Mouse (Mus musculus): ENCODE measurements around the gene Sema3d. TPM values are rescaled to one million over a fixed set of nuclear protein-coding genes. Genes with fewer than 3 reads are reported as not detected.

Gene Sema3d
- polyA plus RNA-seq, 1 experiment from 2014 or later: 7.9 TPM

DNA sequence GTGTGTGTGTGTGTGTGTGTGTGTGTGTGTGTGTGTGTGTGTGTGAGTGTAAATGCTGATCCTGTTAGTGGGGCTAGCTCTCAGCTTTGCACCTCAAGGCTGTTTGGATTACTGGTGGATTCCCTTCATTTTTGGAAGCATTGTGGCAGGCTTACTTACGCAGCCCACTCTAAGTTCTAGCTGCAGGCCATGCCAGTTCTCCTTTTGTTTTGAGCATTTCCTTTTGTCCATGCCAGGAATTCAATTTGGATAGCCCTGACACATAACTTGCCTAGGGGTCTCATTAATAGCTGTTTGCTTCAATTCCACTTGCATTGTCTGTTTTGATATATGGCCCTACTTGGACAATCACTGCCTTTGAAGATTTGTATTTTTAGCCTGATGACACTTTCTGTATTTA is 146.6 kb downstream of the Sema3d start:
- no peak overlapping the region for H3K27ac ChIP-seq (ENCODE audit: low read length)
- H3K36me3 ChIP-seq (ENCODE audit: control insufficient read depth, insufficient read depth, low read length): no peaks in the 10 kb centered on the region
- H3K27me3 ChIP-seq (ENCODE audit: control insufficient read depth, insufficient read depth, low read depth, low read length): no peaks in the 10 kb centered on the region
- no peak overlapping the region for H3K9ac ChIP-seq (ENCODE audit: low read length)
- H3K9me3 ChIP-seq (ENCODE audit: control insufficient read depth, low read length): no peaks in the 10 kb centered on the region
- 76% methylated on average over 1 of the region's 1 CpGs for WGBS
- no peak overlapping the region for H3K4me3 ChIP-seq (ENCODE audit: low read length)
- H3K4me2 ChIP-seq (ENCODE audit: low read depth, low read length): no peak overlapping the region
- ATAC-seq (ENCODE audit: low read depth): no peak
- no peaks in the 10 kb centered on the region for H3K4me1 ChIP-seq (replicated peaks; ENCODE audit: control insufficient read depth, insufficient read depth, low read length)

DNA sequence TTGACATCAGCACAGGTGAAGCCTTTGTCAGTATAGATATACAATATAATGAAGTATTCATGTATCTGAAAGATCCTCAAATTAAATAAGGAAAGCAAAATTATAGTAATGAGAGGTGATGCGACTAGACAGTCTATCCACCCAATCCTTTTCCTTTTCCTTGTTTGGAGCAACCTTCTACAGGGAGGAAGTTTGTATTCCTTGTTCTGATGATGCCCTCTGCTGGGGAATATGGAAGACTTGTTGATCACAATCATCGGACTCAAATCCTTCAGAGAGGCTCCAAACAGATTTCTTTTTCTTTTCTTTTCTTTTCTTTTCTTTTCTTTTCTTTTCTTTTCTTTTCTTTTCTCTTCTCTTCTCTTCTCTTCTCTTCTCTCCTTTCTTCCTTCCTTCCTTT is 158.1 kb downstream of the Sema3d start:
- H3K4me2 ChIP-seq (ENCODE audit: low read depth, low read length): no peak overlapping the region

DNA sequence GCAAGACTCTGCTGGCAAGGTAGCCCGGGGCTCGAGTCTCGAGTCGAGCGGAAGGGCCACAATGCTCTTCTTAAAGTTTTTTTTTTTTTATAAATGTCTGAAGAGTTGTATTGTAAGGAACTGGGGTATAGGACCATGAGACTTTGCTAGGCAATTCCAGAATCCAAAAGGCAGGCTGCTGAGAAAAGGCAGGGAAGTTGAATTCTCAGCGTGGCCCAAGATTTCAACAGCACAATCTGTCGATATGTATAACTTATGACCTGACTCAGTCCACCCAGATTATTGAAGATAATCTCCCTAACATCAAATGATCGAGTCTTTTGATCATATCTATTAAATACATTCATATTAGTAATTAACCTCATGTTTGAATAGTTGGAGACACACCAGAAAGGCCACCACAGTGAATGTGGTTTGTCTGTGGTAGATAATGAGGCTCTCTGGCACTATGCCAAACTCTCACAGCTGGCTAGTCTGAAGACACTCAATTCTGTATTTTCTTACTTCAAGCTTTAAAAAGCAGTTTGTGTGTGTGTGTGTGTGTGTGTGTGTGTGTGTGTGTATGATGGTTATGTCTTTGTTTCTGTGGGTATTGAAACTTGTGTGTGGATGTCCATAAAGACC is 166.0 kb downstream of the Sema3d start:
- H3K4me3 ChIP-seq (ENCODE audit: low read length): no peak overlapping the region
- no peaks in the 10 kb centered on the region for H3K9me3 ChIP-seq (ENCODE audit: control insufficient read depth, low read length)
- H3K27me3 ChIP-seq (ENCODE audit: control insufficient read depth, insufficient read depth, low read depth, low read length): no peaks in the 10 kb centered on the region
- no peaks in the 10 kb centered on the region for H3K4me1 ChIP-seq (replicated peaks; ENCODE audit: control insufficient read depth, insufficient read depth, low read length)
- WGBS: 79% methylated on average over 8 of the region's 8 CpGs
- no peaks in the 10 kb centered on the region for H3K36me3 ChIP-seq (ENCODE audit: control insufficient read depth, insufficient read depth, low read length)
- no peak overlapping the region for H3K27ac ChIP-seq (ENCODE audit: low read length)
- ATAC-seq (ENCODE audit: low read depth): peak; percentile 64; the same call in 1 of the 2 replicates
- no peak overlapping the region for H3K9ac ChIP-seq (ENCODE audit: low read length)
- H3K4me2 ChIP-seq (ENCODE audit: low read depth, low read length): no peak overlapping the region

More for the DNA sequence above, 158.1 kb downstream of the Sema3d start:
- H3K4me1 ChIP-seq (replicated peaks; ENCODE audit: control insufficient read depth, insufficient read depth, low read length): no peaks in the 10 kb centered on the region
- no peaks in the 10 kb centered on the region for H3K36me3 ChIP-seq (ENCODE audit: control insufficient read depth, insufficient read depth, low read length)
- no peak for ATAC-seq (ENCODE audit: low read depth)
- H3K27me3 ChIP-seq (ENCODE audit: control insufficient read depth, insufficient read depth, low read depth, low read length): no peaks in the 10 kb centered on the region
- no peak overlapping the region for H3K4me3 ChIP-seq (ENCODE audit: low read length)
- no peak overlapping the region for H3K27ac ChIP-seq (ENCODE audit: low read length)
- WGBS: 32% methylated on average over 2 of the region's 2 CpGs
- H3K9me3 ChIP-seq (ENCODE audit: control insufficient read depth, low read length): no peaks in the 10 kb centered on the region
- no peak overlapping the region for H3K9ac ChIP-seq (ENCODE audit: low read length)

DNA sequence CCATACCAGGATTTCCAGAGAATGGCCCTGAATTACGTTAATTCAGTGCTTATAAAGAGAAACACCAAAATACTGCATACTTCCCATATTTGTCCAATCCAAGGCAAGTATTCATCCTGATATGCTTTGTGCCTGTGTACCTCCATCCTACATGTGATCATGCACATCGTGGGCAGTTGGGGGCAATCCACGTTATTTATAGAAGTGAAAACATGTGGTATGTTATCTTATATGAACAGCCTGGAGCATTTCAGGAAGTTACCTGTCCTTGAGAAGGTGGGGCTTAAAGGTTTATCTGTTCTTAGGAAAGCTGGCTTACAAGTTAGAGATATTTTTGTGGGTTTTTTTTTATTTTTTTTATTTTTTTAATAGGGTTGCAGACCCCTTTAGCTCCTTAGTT is 172.2 kb downstream of the Sema3d start:
- WGBS: 83% methylated on average over 3 of the region's 3 CpGs
- H3K9me3 ChIP-seq (ENCODE audit: control insufficient read depth, low read length): no peaks in the 10 kb centered on the region
- H3K4me1 ChIP-seq (replicated peaks; ENCODE audit: control insufficient read depth, insufficient read depth, low read length): no peaks in the 10 kb centered on the region
- no peak for ATAC-seq (ENCODE audit: low read depth)
- no peak overlapping the region for H3K27ac ChIP-seq (ENCODE audit: low read length)
- no peak overlapping the region for H3K9ac ChIP-seq (ENCODE audit: low read length)
- no peak overlapping the region for H3K4me2 ChIP-seq (ENCODE audit: low read depth, low read length)
- no peaks in the 10 kb centered on the region for H3K27me3 ChIP-seq (ENCODE audit: control insufficient read depth, insufficient read depth, low read depth, low read length)
- H3K4me3 ChIP-seq (ENCODE audit: low read length): no peak overlapping the region
- no peaks in the 10 kb centered on the region for H3K36me3 ChIP-seq (ENCODE audit: control insufficient read depth, insufficient read depth, low read length)

DNA sequence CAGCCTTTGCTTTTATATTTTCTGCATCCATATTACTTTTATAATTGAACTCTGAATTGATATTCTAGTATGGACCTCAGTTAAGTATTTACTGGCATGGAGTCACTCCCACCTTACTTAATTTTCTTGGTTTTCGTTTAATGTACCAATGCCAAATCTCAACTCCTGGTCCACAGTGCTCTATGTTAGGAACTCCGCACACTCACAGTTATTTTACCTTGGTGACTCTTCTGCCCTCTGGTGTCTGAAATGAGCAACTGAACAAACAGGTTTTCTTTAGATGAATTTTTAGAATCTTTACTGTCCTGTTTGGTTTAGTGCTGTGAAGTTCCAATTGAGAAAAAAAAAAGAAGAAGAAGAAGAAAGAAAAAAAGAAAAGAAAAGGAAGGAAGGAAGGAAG is 174.7 kb downstream of the Sema3d start:
- H3K27me3 ChIP-seq (ENCODE audit: control insufficient read depth, insufficient read depth, low read depth, low read length): no peaks in the 10 kb centered on the region
- no peak overlapping the region for H3K9ac ChIP-seq (ENCODE audit: low read length)
- no peak overlapping the region for H3K27ac ChIP-seq (ENCODE audit: low read length)
- 44% methylated on average over 2 of the region's 2 CpGs for WGBS
- no peaks in the 10 kb centered on the region for H3K9me3 ChIP-seq (ENCODE audit: control insufficient read depth, low read length)
- no peaks in the 10 kb centered on the region for H3K36me3 ChIP-seq (ENCODE audit: control insufficient read depth, insufficient read depth, low read length)
- no peak overlapping the region for H3K4me2 ChIP-seq (ENCODE audit: low read depth, low read length)
- no peak overlapping the region for H3K4me3 ChIP-seq (ENCODE audit: low read length)
- H3K4me1 ChIP-seq (replicated peaks; ENCODE audit: control insufficient read depth, insufficient read depth, low read length): no peaks in the 10 kb centered on the region
- ATAC-seq (ENCODE audit: low read depth): no peak

DNA sequence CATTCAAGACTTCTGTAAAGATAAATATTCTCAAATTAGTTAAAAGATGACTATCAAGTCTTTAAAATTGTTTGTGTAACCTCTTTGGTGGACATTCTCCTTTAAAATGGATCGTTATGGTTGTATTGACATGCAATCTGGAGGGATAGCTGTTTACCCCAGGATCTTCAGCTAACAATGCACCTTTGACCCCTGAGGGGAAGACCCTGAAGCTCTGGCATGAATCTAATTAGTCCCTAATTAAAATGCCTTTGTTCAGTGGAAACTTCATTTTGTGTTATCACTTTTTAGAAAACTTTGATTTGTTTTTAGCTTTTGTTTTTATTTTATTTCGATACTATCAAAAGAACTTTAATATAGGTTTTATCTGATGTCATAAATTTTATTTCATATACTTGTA is 178.6 kb downstream of the Sema3d start:
- no peak overlapping the region for H3K4me2 ChIP-seq (ENCODE audit: low read depth, low read length)
- H3K9ac ChIP-seq (ENCODE audit: low read length): no peak overlapping the region
- no peak overlapping the region for H3K4me3 ChIP-seq (ENCODE audit: low read length)
- no peaks in the 10 kb centered on the region for H3K4me1 ChIP-seq (replicated peaks; ENCODE audit: control insufficient read depth, insufficient read depth, low read length)
- H3K36me3 ChIP-seq (ENCODE audit: control insufficient read depth, insufficient read depth, low read length): no peaks in the 10 kb centered on the region
- H3K27me3 ChIP-seq (ENCODE audit: control insufficient read depth, insufficient read depth, low read depth, low read length): no peaks in the 10 kb centered on the region
- no peak for ATAC-seq (ENCODE audit: low read depth)
- 24% methylated on average over 2 of the region's 2 CpGs for WGBS
- no peak overlapping the region for H3K27ac ChIP-seq (ENCODE audit: low read length)
- H3K9me3 ChIP-seq (ENCODE audit: control insufficient read depth, low read length): no peaks in the 10 kb centered on the region

DNA sequence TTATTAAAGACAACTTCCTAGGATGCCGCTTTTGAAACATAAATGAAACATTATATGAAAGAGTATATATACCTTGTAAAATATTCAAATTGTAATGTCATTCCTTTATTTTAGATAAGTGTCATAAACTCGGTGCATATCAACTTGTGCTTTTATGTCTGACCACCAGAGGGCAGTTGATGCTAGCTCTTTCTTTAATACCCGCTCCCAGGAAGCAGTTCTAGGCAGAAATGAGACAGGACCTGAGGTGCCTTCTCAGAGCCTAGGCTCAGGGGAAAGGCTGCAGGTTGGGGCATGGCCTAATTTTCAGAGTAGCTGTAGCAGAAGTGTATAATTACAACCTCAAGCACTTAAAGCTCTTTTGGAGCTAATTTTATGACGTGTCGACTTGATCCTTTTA is 179.0 kb downstream of the Sema3d start:
- peak; percentile 49; the same call in 1 of the 2 replicates for ATAC-seq (ENCODE audit: low read depth)

DNA sequence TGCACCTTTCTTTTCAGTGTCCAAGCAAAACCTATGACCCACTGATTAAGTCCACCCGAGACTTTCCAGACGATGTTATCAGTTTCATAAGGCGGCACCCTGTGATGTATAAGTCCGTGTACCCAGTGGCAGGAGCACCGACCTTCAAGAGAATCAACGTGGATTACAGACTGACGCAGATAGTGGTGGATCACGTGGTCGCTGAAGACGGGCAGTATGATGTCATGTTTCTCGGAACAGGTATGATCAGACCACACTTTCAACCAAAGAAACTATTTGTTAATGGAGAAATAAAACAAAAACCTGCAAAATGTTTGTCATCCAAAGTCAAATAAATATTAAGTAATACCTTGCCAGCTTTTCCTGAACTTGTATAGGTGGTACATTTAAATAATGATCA is 179.9 kb downstream of the Sema3d start:
- H3K27ac ChIP-seq (ENCODE audit: low read length): no peak overlapping the region
- ATAC-seq (ENCODE audit: low read depth): no peak

More for the DNA sequence above, 179.0 kb downstream of the Sema3d start:
- H3K4me3 ChIP-seq (ENCODE audit: low read length): no peak overlapping the region
- WGBS: 38% methylated on average over 5 of the region's 5 CpGs
- no peak overlapping the region for H3K27ac ChIP-seq (ENCODE audit: low read length)
- H3K27me3 ChIP-seq (ENCODE audit: control insufficient read depth, insufficient read depth, low read depth, low read length): no peaks in the 10 kb centered on the region
- no peaks in the 10 kb centered on the region for H3K9me3 ChIP-seq (ENCODE audit: control insufficient read depth, low read length)
- no peak overlapping the region for H3K9ac ChIP-seq (ENCODE audit: low read length)
- no peaks in the 10 kb centered on the region for H3K36me3 ChIP-seq (ENCODE audit: control insufficient read depth, insufficient read depth, low read length)
- no peaks in the 10 kb centered on the region for H3K4me1 ChIP-seq (replicated peaks; ENCODE audit: control insufficient read depth, insufficient read depth, low read length)
- H3K4me2 ChIP-seq (ENCODE audit: low read depth, low read length): no peak overlapping the region

DNA sequence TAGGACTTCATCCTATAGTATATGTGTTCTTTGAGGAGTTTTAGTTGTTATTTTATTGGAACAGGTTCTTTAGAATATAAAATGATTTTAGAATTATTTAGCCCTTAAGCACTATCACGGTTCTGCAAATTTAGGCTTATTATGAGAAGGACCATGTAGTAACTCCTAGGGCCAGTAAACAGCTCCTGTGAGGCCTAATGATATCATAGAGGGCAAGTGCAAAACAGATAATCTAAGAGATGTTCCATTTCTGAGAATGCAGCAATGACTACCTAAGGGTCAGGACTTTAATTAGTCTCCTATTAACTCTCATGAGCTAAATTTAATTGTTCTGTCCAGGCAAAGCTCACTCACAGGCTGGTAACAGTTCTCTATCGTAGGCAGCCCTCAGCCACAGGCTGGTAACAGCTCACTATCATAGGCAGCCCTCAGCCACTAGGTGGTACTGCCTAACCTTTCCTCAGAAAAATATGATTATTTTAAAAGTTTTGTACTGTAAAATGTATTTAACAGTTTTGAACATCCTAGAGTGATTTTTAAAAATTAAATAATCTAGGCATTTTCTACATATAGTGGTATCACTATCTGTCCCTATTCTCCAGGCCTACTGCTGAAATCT is 181.5 kb downstream of the Sema3d start:
- Histone ChIP-seq H3K27ac (ENCODE audit: low read length) (no peak overlapping the region), H3K27me3 (ENCODE audit: control insufficient read depth, insufficient read depth, low read depth, low read length) (no peaks in the 10 kb centered on the region), H3K9ac (ENCODE audit: low read length) (no peak overlapping the region), H3K36me3 (ENCODE audit: control insufficient read depth, insufficient read depth, low read length) (no peaks in the 10 kb centered on the region), H3K4me1 (replicated peaks; ENCODE audit: control insufficient read depth, insufficient read depth, low read length) (no peaks in the 10 kb centered on the region), H3K4me3 (ENCODE audit: low read length) (no peak overlapping the region), H3K4me2 (ENCODE audit: low read depth, low read length) (no peak overlapping the region), H3K9me3 (ENCODE audit: control insufficient read depth, low read length) (no peaks in the 10 kb centered on the region)
- no peak for ATAC-seq (ENCODE audit: low read depth)
- 59% methylated on average over 2 of the region's 2 CpGs for WGBS

More for the DNA sequence above, 179.9 kb downstream of the Sema3d start:
- Histone ChIP-seq H3K36me3 (ENCODE audit: control insufficient read depth, insufficient read depth, low read length) (no peaks in the 10 kb centered on the region), H3K27me3 (ENCODE audit: control insufficient read depth, insufficient read depth, low read depth, low read length) (no peaks in the 10 kb centered on the region), H3K9me3 (ENCODE audit: control insufficient read depth, low read length) (no peaks in the 10 kb centered on the region), H3K4me2 (ENCODE audit: low read depth, low read length) (no peak overlapping the region), H3K9ac (ENCODE audit: low read length) (no peak overlapping the region), H3K4me1 (replicated peaks; ENCODE audit: control insufficient read depth, insufficient read depth, low read length) (no peaks in the 10 kb centered on the region), H3K4me3 (ENCODE audit: low read length) (no peak overlapping the region)
- WGBS: 74% methylated on average over 11 of the region's 11 CpGs

Measured in lung, embryonic 16.5 days (tissue).